Mouse (Mus musculus) left cerebral cortex, postnatal 4 days (tissue): ENCODE results near the gene Psmg3. TPM values are rescaled to one million over a fixed set of nuclear protein-coding genes. Genes with fewer than 3 reads are reported as not detected.
A peak's percentile ranks its signal among the peaks of the same experiment; 100 is the strongest.

ENCODE experiments used
- DNase-seq: peaks from one replicate; pipeline ENCODE4 v3.0.0-alpha.2; 2022
- intact Hi-C: fragments of 180-260 bp; cut with DNase I; formaldehyde crosslinking; loops from one replicate; pipeline ENCODE4 v1.15.1; 2025
- total RNA-seq, 2 experiments: library from RNA; stranded (reverse); gene quantifications; 2 replicates each; pipeline ENCODE4 v1.2.3; 2021

The Psmg3 gene
- total RNA-seq, 2 experiments from 2014 or later = 26.0 to 27.4 TPM

- intact Hi-C loops = no loop called here
- DNase-seq = no peak
Measured at GRCm38 (mm10) chr5:139817292-139817691, 9.4 kb downstream of the Psmg3 start.

GRCm38 (mm10) chr5:139816445-139816844, 10.2 kb downstream of the Psmg3 start:
- intact Hi-C loops = no loop called here
- no peak for DNase-seq

GRCm38 (mm10) chr5:139815964-139816363, 10.7 kb downstream of the Psmg3 start:
- intact Hi-C loops = no loop called here
- DNase-seq = no peak

DNA sequence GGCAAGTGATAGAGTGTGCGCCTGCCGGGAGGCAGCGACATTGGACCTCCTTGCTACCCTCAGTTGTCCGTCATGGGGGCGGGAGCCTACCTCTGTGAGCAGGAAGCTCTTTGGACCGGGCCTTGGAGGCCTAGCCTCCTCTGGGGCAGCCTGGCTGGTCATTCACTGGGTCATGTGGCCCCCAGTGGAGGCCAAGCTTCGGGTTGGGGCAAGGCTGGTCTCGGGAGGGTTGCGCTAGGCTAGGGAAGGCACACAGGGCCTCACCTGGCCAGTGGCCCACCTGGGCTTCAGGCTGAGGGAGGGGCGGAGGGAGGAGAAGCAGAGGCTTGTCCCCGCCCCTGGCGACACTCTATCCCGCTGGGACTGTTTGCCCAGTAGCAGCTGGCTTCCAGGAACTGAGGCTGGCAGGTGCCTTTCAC, 12.7 kb downstream of the Psmg3 start:
- intact Hi-C loops = no loop called here
- DNase-seq = no peak

DNA sequence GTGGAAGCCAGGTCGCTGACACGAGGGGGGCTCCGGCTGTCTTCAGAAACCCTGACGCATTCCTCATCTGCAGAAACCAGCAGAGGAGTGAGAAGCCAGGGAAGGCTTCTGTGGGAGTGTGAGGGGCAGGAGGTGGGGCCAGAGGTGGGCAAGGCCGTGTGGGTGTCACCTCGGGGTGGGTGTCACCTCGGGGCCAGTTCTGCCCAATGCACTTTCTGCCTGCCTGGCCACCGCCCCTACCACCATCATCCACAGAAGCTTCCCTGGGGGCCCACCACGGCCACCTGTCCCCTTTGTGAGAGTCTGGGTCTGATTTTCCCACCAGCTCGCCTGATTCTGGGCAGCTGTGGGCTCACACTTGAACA, 13.6 kb downstream of the Psmg3 start:
- no peak for DNase-seq
- intact Hi-C loops = no loop called here

- intact Hi-C loops = no loop called here
- no peak for DNase-seq
Measured at GRCm38 (mm10) chr5:139812398-139813125, 14.1 kb downstream of the Psmg3 start.

- intact Hi-C loops = no loop called here
- DNase-seq = no peak
Measured at GRCm38 (mm10) chr5:139811677-139812397, 14.8 kb downstream of the Psmg3 start.

GRCm38 (mm10) chr5:139809397-139809796, 17.3 kb downstream of the Psmg3 start:
- intact Hi-C loops = no loop called here
- DNase-seq = no peak

DNA sequence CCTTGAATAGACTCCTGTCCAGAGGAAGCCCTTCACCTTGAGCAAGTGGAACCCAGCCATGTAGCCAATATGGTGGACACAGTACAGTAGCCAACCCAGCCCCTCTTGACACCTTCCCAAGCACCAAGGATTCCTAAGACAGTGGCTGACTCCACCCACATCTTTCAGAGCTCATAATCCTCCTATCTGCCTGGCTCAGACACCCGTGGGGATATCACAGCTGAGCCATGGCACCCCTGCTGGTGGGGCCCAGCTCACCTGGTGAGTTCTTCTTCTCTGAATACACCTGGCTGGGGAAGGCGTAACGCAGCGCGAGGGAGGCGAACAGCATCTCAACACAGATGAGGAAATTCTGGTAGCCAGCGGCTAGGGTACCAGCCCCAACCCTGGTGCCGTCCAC, 20.8 kb downstream of the Psmg3 start:
- intact Hi-C loops = no loop called here
- no peak for DNase-seq

DNA sequence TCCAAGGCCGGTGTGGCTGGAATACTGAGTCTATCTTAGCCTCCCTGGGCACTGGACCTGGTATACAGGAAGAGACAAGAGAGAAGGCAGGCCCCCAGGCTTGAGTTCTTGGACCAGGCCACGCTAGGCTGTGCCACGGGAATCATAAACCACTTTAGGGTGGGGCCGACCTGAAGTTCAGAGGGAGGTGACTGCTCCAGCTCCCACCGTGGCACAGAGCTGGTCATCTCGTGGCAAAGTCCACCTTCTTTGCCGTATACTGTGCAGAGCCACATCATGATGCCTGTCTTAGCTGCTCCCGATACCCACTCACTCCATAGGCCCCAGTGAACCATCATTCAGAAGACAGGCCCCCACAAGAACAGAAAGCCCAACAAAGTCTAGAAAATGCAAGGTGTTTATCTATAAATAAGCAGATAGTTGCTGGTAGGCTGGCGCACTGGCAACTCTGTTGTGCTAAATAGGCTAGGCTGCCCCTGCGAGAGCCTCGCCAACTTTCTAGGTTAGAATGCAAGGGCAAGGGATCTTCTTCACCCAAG, 22.0 kb downstream of the Psmg3 start:
- DNase-seq = no peak
- intact Hi-C loops = no loop called here

DNA sequence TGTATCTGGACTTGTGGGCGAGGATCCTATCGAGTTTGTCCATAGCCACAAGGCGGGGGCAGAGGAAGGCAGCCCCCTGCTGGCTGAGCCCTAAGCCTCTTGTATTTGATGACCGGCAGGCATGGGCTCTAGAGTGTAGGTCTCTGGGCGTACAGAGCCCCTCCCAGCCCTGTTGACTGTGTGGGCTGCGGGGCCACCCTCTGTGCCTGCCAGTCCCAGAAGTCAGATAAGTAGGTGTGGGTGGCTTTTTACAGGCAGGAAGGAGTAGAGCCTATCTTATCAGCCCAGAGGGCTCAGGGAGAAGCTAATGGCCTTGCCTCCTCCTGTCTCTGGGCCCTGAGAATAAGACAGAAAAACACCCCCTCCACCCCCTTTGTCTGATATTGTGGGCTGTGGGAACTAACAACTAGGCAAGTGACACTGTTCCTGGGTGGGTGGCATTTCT, 22.6 kb downstream of the Psmg3 start:
- DNase-seq = no peak
- intact Hi-C loops = no loop called here

GRCm38 (mm10) chr5:139803601-139804102, 23.0 kb downstream of the Psmg3 start:
- intact Hi-C loops = no loop called here
- DNase-seq = peak; percentile 76

- intact Hi-C loops = no loop called here
- no peak for DNase-seq
Measured at GRCm38 (mm10) chr5:139803165-139803564, 23.5 kb downstream of the Psmg3 start.

DNA sequence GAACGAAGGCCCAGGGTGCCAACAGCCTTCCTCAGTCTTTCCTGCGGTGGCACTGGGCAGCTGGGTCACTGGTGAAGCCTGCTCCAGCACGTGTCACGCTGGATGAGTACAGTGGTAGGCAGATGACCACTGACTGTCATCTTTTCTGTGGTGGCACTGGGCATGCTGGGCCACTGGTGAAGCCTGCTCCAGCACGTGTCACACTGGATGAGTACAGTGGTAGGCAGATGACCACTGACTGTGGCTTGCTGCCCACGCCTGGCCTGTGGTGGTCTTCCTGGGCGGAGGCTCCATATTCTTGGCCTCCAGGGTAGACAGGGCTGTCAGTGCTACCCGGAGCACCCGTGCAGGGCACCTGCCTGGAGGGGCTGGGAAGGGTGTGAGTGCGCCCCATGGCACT, 24.8 kb downstream of the Psmg3 start:
- DNase-seq = no peak
- intact Hi-C loops = no loop called here

DNA sequence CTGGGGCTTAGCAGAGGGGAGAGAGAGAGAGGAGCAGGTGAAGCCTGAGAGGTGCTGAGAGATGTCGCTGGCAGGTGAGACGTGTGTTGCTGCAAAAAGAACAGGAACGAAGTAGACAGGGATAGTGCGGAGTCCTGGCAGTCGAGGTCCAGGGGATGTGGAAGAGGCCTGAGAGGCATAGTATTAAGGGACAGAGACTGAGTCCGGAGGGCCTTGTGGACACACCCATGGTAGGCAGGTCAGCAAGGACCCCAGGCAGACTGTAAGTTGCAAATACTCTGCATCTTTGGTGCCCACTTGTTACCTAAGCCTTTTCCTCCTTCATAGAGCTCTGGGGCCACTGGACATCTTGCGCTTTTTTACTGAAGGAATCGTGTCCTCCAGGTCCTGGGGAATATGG, 25.5 kb downstream of the Psmg3 start:
- intact Hi-C loops = no loop called here

DNA sequence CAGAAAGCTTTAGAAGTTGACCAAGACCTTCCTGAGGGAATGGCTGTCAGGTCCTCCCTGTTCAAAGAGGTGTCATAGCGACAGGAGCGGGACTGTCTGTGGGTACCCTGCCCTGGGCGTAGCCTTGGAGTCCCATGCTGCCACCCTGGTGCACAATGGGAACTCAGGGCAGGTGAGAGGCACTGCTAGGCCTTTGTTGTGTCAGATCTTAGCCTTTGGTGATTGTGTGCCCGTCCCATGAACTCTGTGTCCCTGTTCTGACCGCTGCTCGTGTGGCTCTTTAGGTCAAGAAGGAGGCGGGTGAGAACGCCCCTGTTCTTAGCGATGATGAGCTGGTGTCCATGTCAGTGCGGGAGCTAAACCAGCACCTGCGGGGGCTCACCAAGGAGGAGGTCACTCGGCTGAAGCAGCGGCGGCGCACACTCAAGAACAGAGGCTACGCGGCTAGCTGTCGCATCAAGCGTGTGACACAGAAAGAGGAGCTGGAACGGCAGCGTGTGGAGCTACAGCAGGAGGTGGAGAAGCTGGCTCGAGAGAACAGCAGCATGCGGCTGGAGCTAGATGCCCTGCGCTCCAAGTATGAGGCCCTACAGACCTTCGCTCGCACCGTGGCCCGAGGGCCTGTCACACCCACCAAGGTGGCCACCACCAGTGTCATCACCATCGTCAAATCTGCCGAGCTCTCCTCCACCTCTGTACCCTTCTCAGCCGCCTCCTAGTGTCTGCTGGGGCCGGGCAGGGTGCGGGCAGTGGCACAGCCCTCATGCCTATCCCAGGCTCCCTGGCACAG, 26.7 kb downstream of the Psmg3 start:
- intact Hi-C loops = no loop called here
- DNase-seq = no peak

More for the DNA sequence above, 25.5 kb downstream of the Psmg3 start:
- DNase-seq = no peak

- no peak for DNase-seq
- intact Hi-C loops = no loop called here
Measured at GRCm38 (mm10) chr5:139799041-139799440, 27.6 kb downstream of the Psmg3 start.

- no peak for DNase-seq
- intact Hi-C loops = no loop called here
Measured at GRCm38 (mm10) chr5:139798168-139798900, 28.4 kb downstream of the Psmg3 start.

DNA sequence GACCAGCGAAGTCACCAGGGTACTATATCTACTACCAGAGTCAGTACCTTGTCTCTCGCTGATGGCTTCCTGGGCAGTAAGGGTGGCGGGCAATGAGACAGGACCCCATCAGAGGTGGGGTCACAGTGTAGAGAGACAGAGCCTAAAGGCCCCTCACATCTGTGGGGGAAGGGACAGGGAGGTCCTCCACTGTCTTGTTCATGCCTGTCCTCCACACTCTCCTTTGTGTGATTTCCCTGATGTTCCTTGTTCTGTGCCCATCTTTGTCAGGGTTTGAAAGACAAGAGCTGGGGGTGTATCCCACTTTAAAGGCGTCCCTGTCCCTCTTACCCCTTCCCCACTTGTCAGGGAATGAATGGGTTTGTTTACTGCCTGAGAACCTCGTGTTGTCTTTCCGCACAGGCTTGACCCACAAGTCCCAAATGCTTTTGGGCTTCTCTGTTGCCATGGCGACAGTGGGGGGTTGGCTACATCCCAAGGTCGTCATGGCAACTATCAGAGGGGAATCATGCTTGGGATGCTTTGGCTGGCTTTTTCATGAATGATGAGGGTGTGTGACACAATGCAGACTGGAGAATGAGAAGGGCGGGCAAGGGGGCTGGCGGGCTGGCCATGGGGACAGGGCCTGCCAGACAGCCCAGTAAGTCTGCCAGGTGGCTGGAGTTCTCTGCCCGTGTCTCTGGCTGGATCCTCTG, 29.1 kb downstream of the Psmg3 start:
- DNase-seq = peak; percentile 93
- intact Hi-C loops = no loop called here

GRCm38 (mm10) chr5:139796900-139797299, 29.8 kb downstream of the Psmg3 start:
- no peak for DNase-seq
- intact Hi-C loops = no loop called here
